Mouse (Mus musculus): ENCODE measurements at regions not wholly inside any gene's neighbourhood (a gene's known extent, or its start where the extent isn't known, plus 50 kb on each side); places are given as distances from the start of the nearest gene placed in this dataset.

- TF ChIP-seq POLR2A (IDR thresholded peaks at IDR 0.05; ENCODE audit: borderline replicate concordance, extremely low read depth, insufficient read depth, insufficient read length, poor library complexity, severe bottlenecking) (no peak), CTCF (IDR thresholded peaks at IDR 0.05; ENCODE audit: borderline replicate concordance, extremely low read depth, insufficient read depth, insufficient read length) (no peak)
These were observed 174.8 kb downstream of the Rassf9 start for GRCm38 (mm10) chr10:102686667-102687397.
